Mouse (Mus musculus): ENCODE measurements around the gene Olfr279.
"Not testable (repeated sequence)": the region's sequence is repeated elsewhere in the genome, so short reads cannot be mapped to it uniquely, and the experiment has no call there.

Olfr279 gene

GRCm38 (mm10) chr15:98511386-98511928, 19.3 kb downstream of the Olfr279 start:
- peak; percentile 54 to 68 for DNase-seq

GRCm38 (mm10) chr15:98512232-98512631, 20.0 kb downstream of the Olfr279 start:
- DNase-seq: no peak

- no peak for DNase-seq
These were observed 20.7 kb downstream of the Olfr279 start for GRCm38 (mm10) chr15:98512799-98513321.

GRCm38 (mm10) chr15:98513676-98514075, 21.5 kb downstream of the Olfr279 start:
- DNase-seq: not testable (repeated sequence)

- DNase-seq: peak; percentile 60 to 70
These were observed 21.9 kb downstream of the Olfr279 start for GRCm38 (mm10) chr15:98514146-98514545.

- not testable (repeated sequence) for DNase-seq
These were observed 22.6 kb downstream of the Olfr279 start for GRCm38 (mm10) chr15:98514845-98515244.

GRCm38 (mm10) chr15:98517380-98518355, 25.5 kb downstream of the Olfr279 start:
- peak; percentile 60 to 67 for DNase-seq

- DNase-seq: no peak
These were observed 29.0 kb downstream of the Olfr279 start for GRCm38 (mm10) chr15:98521245-98521644.

GRCm38 (mm10) chr15:98526057-98526456, 33.9 kb downstream of the Olfr279 start:
- no peak for DNase-seq

- DNase-seq: no peak
These were observed 35.0 kb downstream of the Olfr279 start for GRCm38 (mm10) chr15:98527056-98527771.

GRCm38 (mm10) chr15:98528066-98528563, 35.9 kb downstream of the Olfr279 start:
- DNase-seq: no peak

- no peak for DNase-seq
These were observed 40.1 kb downstream of the Olfr279 start for GRCm38 (mm10) chr15:98532281-98532680.

GRCm38 (mm10) chr15:98533035-98533531, 40.9 kb downstream of the Olfr279 start:
- no peak for DNase-seq

GRCm38 (mm10) chr15:98533881-98534627, 41.9 kb downstream of the Olfr279 start, which contains the start of gene Kansl2:
TSS of gene Kansl2 (minus strand) at chr15:98534264.
- DNase-seq: peak; percentile 97 to 99

GRCm38 (mm10) chr15:98535921-98536320, 43.7 kb downstream of the Olfr279 start:
- no peak for DNase-seq

GRCm38 (mm10) chr15:98536828-98537510, 44.8 kb downstream of the Olfr279 start:
- DNase-seq: no peak

- no peak for DNase-seq
These were observed 45.7 kb downstream of the Olfr279 start for GRCm38 (mm10) chr15:98537923-98538322.

GRCm38 (mm10) chr15:98541064-98541463, 48.9 kb downstream of the Olfr279 start:
- DNase-seq: no peak

GRCm38 (mm10) chr15:98543341-98543740, 51.1 kb downstream of the Olfr279 start:
- no peak for DNase-seq

- DNase-seq: no peak
These were observed 52.9 kb downstream of the Olfr279 start for GRCm38 (mm10) chr15:98545151-98545550.

- DNase-seq: no peak
These were observed 54.6 kb downstream of the Olfr279 start for GRCm38 (mm10) chr15:98546843-98547242.

Measured in thymus, postnatal 36 days (tissue).